Mouse (Mus musculus) thymus, adult 2 months (tissue): ENCODE results near the gene Rgl3. TPM values are rescaled to one million over a fixed set of nuclear protein-coding genes. Genes with fewer than 3 reads are reported as not detected.

Experiments used
- DNase-seq: peaks from one replicate; pipeline ENCODE4 v3.0.0; 2021
- H3K27ac ChIP-seq: fragments of 200-500 bp; 2 replicates; pipeline ENCODE4 v1.5.1; 2012; ENCODE audit warnings: low read length, control low read depth; ENCODE audit not compliant: control insufficient read depth, insufficient read depth
- H3K27me3 ChIP-seq: fragments of 200-500 bp; 2 replicates; pipeline ENCODE4 v1.6.1; 2012; ENCODE audit warnings: mild to moderate bottlenecking, low read length, moderate library complexity, mixed read lengths; ENCODE audit not compliant: control insufficient read depth, insufficient read depth
- H3K36me3 ChIP-seq: fragments of 200-500 bp; 2 replicates; pipeline ENCODE4 v1.6.1; 2012; ENCODE audit warnings: mild to moderate bottlenecking, low read length, moderate library complexity; ENCODE audit not compliant: control insufficient read depth, insufficient read depth
- H3K4me1 ChIP-seq: fragments of 200-500 bp; replicated peaks from 2 replicates; pipeline ENCODE4 v1.6.1; 2012; ENCODE audit warnings: low read length; ENCODE audit not compliant: control insufficient read depth, insufficient read depth
- H3K4me3 ChIP-seq: fragments of 200-500 bp; 2 replicates; pipeline ENCODE4 v1.5.1; 2012; ENCODE audit warnings: mild to moderate bottlenecking, low read length, control low read depth, moderate library complexity; ENCODE audit not compliant: control insufficient read depth, insufficient read depth
- CTCF ChIP-seq: fragments of 200-500 bp; IDR thresholded peaks from 2 replicates; pipeline ENCODE4 v1.5.1; 2012; ENCODE audit warnings: mild to moderate bottlenecking, control low read depth, low read length, moderate library complexity, borderline replicate concordance; ENCODE audit not compliant: control insufficient read depth, poor library complexity, insufficient read depth; ENCODE audit errors: extremely low read depth
- POLR2A ChIP-seq: fragments of 200-500 bp; IDR thresholded peaks from 2 replicates; pipeline ENCODE4 v1.6.1; 2012; ENCODE audit warnings: mild to moderate bottlenecking, low read length, control low read depth, moderate library complexity; ENCODE audit not compliant: control insufficient read depth, poor library complexity, insufficient read depth; ENCODE audit errors: extremely low read depth
- WGBS: fragments of 180-500 bp; shearing (Covaris S2); methylation state at CpG from one replicate; pipeline ENCODE4 v1.1.7; 2018; 5-methylcytosine and 5-hydroxymethylcytosine counted together
- polyA plus RNA-seq: library from polyadenylated mRNA; depleted of rRNA; stranded (reverse); fragments of >200 nt; gene quantifications from 2 replicates; pipeline ENCODE4 v1.2.3, GENCODE M21; 2012

The Rgl3 gene
- polyA plus RNA-seq, 1 experiment = 9.5 TPM

- Histone ChIP-seq H3K27me3 (peaks cover 10% of the 10 kb centered on the region; the same call in 1 of the 2 replicates), H3K36me3 (no peaks in the 10 kb centered on the region), H3K4me1 (peaks cover 20% of the 10 kb centered on the region), H3K4me3 (no peak overlapping the region; the same call in 1 of the 2 replicates), H3K27ac (no peak overlapping the region)
- TF ChIP-seq CTCF = no peak
- no peak for TF ChIP-seq POLR2A
- no peak for DNase-seq
- 5% methylated on average over 35 of the region's 35 CpGs for WGBS
These were observed 27.8 kb downstream of the Rgl3 start for GRCm38 (mm10) chr9:21961366-21961980.

- peaks cover 20% of the 10 kb centered on the region for H3K4me1 ChIP-seq
- peaks cover 10% of the 10 kb centered on the region; the same call in 1 of the 2 replicates for H3K27me3 ChIP-seq
- 86% methylated on average over 26 of the region's 26 CpGs for WGBS
- H3K4me3 ChIP-seq = no peak overlapping the region
- no peak for DNase-seq
- H3K36me3 ChIP-seq = no peaks in the 10 kb centered on the region
- H3K27ac ChIP-seq = no peak overlapping the region
- TF ChIP-seq POLR2A (no peak), CTCF (no peak)
These were observed 28.6 kb downstream of the Rgl3 start for GRCm38 (mm10) chr9:21960558-21961208.

- Histone ChIP-seq H3K36me3 (no peaks in the 10 kb centered on the region), H3K4me3 (no peak overlapping the region), H3K27ac (no peak overlapping the region), H3K27me3 (peaks cover 10% of the 10 kb centered on the region; the same call in 1 of the 2 replicates), H3K4me1 (peaks cover 20% of the 10 kb centered on the region)
- WGBS = 91% methylated on average over 9 of the region's 9 CpGs
- no peak for DNase-seq
- no peak for TF ChIP-seq CTCF
- TF ChIP-seq POLR2A = no peak
These were observed 29.1 kb downstream of the Rgl3 start for GRCm38 (mm10) chr9:21960135-21960534.

- H3K27me3 ChIP-seq = peaks cover 10% of the 10 kb centered on the region; the same call in 1 of the 2 replicates
- H3K36me3 ChIP-seq = no peaks in the 10 kb centered on the region
- peaks cover 20% of the 10 kb centered on the region for H3K4me1 ChIP-seq
- TF ChIP-seq CTCF = no peak
- TF ChIP-seq POLR2A = no peak
- 91% methylated on average over 7 of the region's 7 CpGs for WGBS
- no peak overlapping the region for H3K4me3 ChIP-seq
- no peak overlapping the region for H3K27ac ChIP-seq
- DNase-seq = no peak
These were observed 30.0 kb downstream of the Rgl3 start for GRCm38 (mm10) chr9:21959244-21959643.

DNA sequence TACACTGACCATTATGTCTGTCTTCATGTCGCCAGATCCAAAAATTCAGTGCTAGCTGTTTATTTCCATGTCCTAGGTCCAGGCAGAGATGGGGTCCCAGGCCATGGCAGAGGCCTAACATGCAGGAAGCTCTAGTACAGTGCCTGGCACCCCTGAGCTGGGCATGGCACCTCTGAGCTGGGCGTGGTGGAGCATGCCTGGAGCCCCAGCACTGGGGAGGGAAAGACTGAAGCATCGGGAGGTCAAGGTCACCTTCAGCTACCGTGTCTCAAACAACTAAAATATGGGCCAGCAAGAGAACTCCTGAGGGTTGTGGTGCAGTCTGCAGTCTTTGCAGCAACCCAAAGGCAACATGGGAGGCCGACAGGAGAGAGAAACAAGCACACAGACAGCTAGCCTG, 30.9 kb downstream of the Rgl3 start:
- Histone ChIP-seq H3K4me1 (peaks cover 20% of the 10 kb centered on the region), H3K36me3 (no peaks in the 10 kb centered on the region), H3K4me3 (no peak overlapping the region), H3K27me3 (peaks cover 10% of the 10 kb centered on the region; the same call in 1 of the 2 replicates), H3K27ac (no peak overlapping the region)
- WGBS = 89% methylated on average over 5 of the region's 5 CpGs
- TF ChIP-seq POLR2A = no peak
- no peak for TF ChIP-seq CTCF
- DNase-seq = no peak

DNA sequence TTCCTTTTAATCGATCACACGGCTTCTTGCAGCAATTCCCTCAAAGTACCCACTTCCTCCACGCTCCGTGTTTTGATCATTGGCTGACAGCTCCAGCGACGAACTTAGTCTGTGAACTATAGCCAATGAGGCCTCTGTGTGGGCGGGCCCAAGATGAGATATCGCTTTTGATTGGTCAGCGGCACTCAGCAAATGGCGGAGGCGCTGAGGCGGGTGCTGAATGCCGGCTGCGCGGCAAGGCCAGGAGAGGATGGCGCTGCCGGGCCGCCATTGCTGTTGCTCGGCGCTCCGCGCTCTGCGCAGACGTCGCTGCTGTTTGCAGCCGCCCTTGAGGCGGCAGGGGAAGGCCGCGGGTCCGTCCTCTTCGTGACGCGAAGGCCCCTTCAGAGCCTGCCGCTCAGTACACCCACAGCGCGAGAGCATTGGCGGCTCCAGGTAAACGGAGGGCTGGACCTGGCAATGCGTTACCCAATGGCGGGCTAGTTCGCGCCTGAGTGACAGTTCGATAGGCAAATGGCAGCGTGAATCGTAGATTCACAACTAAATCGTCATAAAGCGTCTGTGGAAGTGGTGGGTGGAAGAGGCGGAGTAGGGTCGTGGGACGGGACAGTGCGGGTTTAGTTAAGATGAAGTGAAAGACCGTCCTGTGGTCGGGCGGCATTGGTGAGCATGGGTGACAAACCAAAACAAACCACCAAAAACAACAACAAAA, 33.5 kb downstream of the Rgl3 start, which contains the start of gene Swsap1:
Gene Swsap1, plus strand, starts transcription at position 186 of the 712 bp plus-strand sequence.
- TF ChIP-seq POLR2A = peak; percentile 43; the same call in 1 of the 2 replicates
- TF ChIP-seq CTCF = no peak; the same call in 1 of the 2 replicates
- Histone ChIP-seq H3K27ac (peak within 1 kb of the TSS; percentile 67), H3K27me3 (no peaks in the 10 kb centered on the region; the same call in 1 of the 2 replicates), H3K4me1 (0 out of 2 replicates have a peak, but pooled peaks cover 3% of the 10 kb centered on the region), H3K36me3 (no peaks in the 10 kb centered on the region), H3K4me3 (peak within 1 kb of the TSS; percentile 67)
- WGBS = under 1% methylated on average over 54 of the region's 54 CpGs
- peak; percentile 99 for DNase-seq
